Mouse (Mus musculus) intestine, embryonic 16.5 days (tissue): Measurements from ENCODE around the gene Pkd1. TPM values are rescaled to one million over a fixed set of nuclear protein-coding genes. Genes with fewer than 3 reads are reported as not detected.

Experiments
- ATAC-seq: fragments of 200-750 bp; cut with Nextera tagmentation; 2 replicates; pipeline ENCODE4 v1.8.0; 2017; ENCODE audit warnings: moderate TSS enrichment, moderate library complexity
- H3K27ac ChIP-seq: fragments of 300-500 bp; sonication (generic); 2 replicates; pipeline ENCODE4 v1.5.1; 2014; ENCODE audit warnings: mild to moderate bottlenecking, low read length
- H3K27me3 ChIP-seq: fragments of 300-500 bp; sonication (generic); replicated peaks from 2 replicates; pipeline ENCODE4 v1.6.1; 2014; ENCODE audit warnings: low read length, control low read depth, mixed read lengths; ENCODE audit not compliant: control insufficient read depth, insufficient read depth
- H3K36me3 ChIP-seq: fragments of 300-500 bp; sonication (generic); 2 replicates; pipeline ENCODE4 v1.6.1; 2014; ENCODE audit warnings: low read length, control low read depth; ENCODE audit not compliant: control insufficient read depth, insufficient read depth
- H3K4me1 ChIP-seq: fragments of 300-500 bp; sonication (generic); 2 replicates; pipeline ENCODE4 v1.6.1; 2014; ENCODE audit warnings: low read length, control low read depth, mixed read lengths; ENCODE audit not compliant: control insufficient read depth, insufficient read depth
- H3K4me2 ChIP-seq: fragments of 300-500 bp; sonication (generic); 2 replicates; pipeline ENCODE4 v1.6.1; 2014; ENCODE audit warnings: low read depth, low read length, control low read depth
- H3K4me3 ChIP-seq: fragments of 300-500 bp; sonication (generic); 2 replicates; pipeline ENCODE4 v1.5.1; 2014; ENCODE audit warnings: mild to moderate bottlenecking, low read length
- H3K9ac ChIP-seq: fragments of 300-500 bp; sonication (generic); 2 replicates; pipeline ENCODE4 v1.6.1; 2014; ENCODE audit warnings: low read depth, low read length
- H3K9me3 ChIP-seq: fragments of 300-500 bp; sonication (generic); 2 replicates; pipeline ENCODE4 v1.6.1; 2016; ENCODE audit warnings: low read length, control low read depth; ENCODE audit not compliant: control insufficient read depth
- WGBS: fragments of 180-500 bp; shearing (Covaris S2); extraction: QIAGEN DNeasy Blood & Tissue Kit; methylation state at CpG from one replicate; pipeline ENCODE4 v1.1.7; 2014; 5-methylcytosine and 5-hydroxymethylcytosine counted together
- polyA plus RNA-seq: library from polyadenylated mRNA; unstranded; fragments of >200 nt; fragmentation: Nextera tagmentation; extraction: Ambion mirVana; gene quantifications from 2 replicates; pipeline ENCODE4 v1.2.1, GENCODE M21; 2015

Pkd1 gene
- polyA plus RNA-seq, 1 experiment from 2014 or later = 13.5 TPM

DNA sequence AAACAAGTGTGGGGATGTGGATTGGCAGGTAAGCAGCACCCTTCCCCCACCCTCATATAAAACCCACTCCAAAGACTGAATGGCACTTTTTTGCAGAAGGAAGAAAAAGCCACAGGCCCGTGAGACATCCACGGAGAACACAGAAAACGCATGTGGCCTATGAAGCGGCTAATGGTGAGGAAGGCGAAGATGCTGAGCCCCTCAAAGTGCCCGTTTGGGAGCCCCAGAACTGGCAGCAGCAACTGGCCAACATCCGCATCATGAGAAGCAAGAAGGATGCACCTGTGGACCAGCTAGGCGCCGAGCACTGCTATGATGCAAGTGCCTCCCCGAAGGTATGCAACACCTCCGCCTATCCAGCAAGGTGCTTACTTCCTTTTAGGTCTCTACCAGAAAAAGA lies 84.2 kb downstream of the Pkd1 start:
- WGBS = 94% methylated on average over 11 of the region's 11 CpGs
- H3K9me3 ChIP-seq = no peaks in the 10 kb centered on the region
- no peaks in the 10 kb centered on the region for H3K27me3 ChIP-seq
- H3K4me3 ChIP-seq = no peak overlapping the region
- H3K4me1 ChIP-seq = peaks cover 18% of the 10 kb centered on the region; the same call in 1 of the 2 replicates
- H3K36me3 ChIP-seq = no peaks in the 10 kb centered on the region; the same call in 1 of the 2 replicates
- H3K4me2 ChIP-seq = no peak overlapping the region
- H3K9ac ChIP-seq = 0 out of 2 replicates have a peak overlapping the region, but pooled peaks have one; percentile 10
- ATAC-seq = no peak
- H3K27ac ChIP-seq = no peak overlapping the region

DNA sequence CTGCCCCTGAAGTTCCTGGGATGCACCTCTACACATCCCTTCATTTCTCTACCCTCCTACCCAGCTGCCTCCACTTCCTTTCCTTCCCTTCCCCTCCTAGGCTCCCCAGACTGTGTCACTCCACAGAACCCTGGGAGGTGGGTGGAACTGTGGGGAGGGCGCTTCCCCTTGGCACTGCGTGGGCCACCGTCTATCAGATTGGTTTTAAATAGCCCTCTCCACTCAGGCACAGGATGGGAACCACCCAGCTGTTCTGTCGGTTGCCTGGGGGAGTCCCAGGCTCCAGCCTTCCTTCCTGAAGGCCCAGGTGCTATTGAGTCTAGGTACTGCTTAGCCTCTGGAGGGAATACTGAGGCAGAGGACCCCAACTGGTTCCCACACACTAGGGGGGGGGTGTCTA lies 85.4 kb downstream of the Pkd1 start:
- WGBS = 80% methylated on average over 4 of the region's 4 CpGs
- Histone ChIP-seq H3K9ac (no peak overlapping the region), H3K4me2 (no peak overlapping the region), H3K27me3 (no peaks in the 10 kb centered on the region), H3K4me3 (no peak overlapping the region), H3K4me1 (peaks cover 27% of the 10 kb centered on the region; the same call in 1 of the 2 replicates), H3K9me3 (no peaks in the 10 kb centered on the region), H3K36me3 (no peaks in the 10 kb centered on the region), H3K27ac (no peak overlapping the region)
- no peak for ATAC-seq

DNA sequence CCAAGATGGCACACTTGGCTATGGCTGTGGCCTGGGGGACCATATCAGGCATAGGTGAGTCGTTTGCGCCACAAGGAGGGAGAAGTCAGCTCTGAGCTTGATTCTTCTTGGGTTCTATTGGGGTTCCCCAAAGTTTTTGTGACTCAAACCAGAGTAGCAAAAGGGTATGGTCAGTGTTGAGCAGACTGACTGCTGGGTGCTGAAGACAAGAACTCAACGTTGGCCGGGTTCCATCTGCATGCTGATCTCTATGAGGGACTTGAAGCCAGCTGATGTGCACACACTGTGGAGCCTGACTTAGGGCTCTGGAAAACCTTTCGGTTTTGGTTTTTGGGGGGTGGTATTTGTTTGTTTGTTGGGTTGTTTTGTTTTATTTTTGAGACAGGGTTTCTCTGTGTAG lies 86.1 kb downstream of the Pkd1 start:
- no peaks in the 10 kb centered on the region for H3K27me3 ChIP-seq
- no peak overlapping the region for H3K4me3 ChIP-seq
- no peak for ATAC-seq
- H3K9me3 ChIP-seq = no peaks in the 10 kb centered on the region
- H3K4me1 ChIP-seq = peaks cover 27% of the 10 kb centered on the region; the same call in 1 of the 2 replicates
- H3K27ac ChIP-seq = no peak overlapping the region
- no peak overlapping the region for H3K4me2 ChIP-seq
- no peaks in the 10 kb centered on the region for H3K36me3 ChIP-seq
- 89% methylated on average over 5 of the region's 5 CpGs for WGBS
- no peak overlapping the region for H3K9ac ChIP-seq

DNA sequence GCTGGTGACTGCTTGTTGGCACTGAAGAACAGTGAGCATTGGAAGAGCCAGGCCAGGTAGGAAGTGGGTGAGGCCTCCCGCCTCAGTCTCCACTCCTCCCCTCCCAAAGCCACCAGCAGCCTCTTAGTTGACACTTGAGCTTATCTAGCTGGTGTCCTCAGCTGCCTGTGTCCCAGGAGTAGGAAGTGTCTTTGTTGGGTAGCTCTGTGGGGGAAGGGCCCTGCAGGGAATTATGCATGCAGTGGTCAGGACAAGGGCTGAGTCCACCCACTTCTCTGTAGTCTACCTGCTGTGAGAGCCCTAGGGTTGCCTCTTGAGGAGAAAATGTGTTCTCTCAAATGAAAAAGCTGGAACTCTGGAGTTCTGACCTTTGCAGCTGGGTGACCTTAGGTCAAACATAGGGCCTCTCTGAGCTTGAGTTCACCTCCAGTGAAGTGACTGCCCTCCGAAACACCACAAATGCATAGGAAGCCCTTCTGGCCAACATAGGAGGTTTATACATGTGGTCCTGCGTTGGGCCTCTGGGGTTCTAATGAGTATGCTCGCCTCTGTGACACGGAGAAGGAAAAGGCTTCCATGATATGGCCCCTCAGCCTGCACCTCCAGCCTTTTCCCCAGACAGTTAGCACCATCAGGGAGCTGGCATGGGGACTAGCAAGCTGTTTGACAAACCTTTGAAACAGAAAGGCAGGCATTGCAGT lies 87.3 kb downstream of the Pkd1 start:
- Histone ChIP-seq H3K27me3 (no peaks in the 10 kb centered on the region), H3K9ac (no peak overlapping the region)
- no peak for ATAC-seq

DNA sequence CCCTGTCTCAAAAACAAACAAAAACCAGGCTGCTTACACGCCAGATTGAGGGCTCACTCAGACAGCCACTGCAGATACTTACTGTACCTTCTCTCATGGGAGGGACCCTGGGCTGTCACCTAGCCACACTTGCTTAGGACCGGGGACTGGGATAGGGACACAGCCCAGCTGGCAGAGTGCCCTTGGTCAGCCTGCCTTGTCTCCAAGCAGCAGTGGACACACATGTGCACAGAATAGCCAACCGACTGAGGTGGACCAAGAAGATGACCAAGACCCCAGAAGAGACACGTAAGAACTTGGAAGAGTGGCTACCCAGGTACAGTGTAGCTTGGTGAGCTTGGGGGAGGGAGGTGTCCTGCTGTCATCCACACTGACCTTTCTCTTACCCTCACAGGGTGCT lies 88.6 kb downstream of the Pkd1 start:
- 93% methylated on average over 4 of the region's 4 CpGs for WGBS
- no peak for ATAC-seq
- Histone ChIP-seq H3K27me3 (no peaks in the 10 kb centered on the region), H3K36me3 (no peaks in the 10 kb centered on the region), H3K9me3 (no peaks in the 10 kb centered on the region), H3K4me3 (no peak overlapping the region), H3K4me2 (no peak overlapping the region), H3K4me1 (peaks cover 19% of the 10 kb centered on the region; the same call in 1 of the 2 replicates), H3K27ac (peak overlapping the region; percentile 62), H3K9ac (no peak overlapping the region)

More for the DNA sequence above, 87.3 kb downstream of the Pkd1 start:
- Histone ChIP-seq H3K36me3 (no peaks in the 10 kb centered on the region), H3K27ac (no peak overlapping the region), H3K9me3 (no peaks in the 10 kb centered on the region), H3K4me3 (no peak overlapping the region), H3K4me2 (no peak overlapping the region), H3K4me1 (peaks cover 22% of the 10 kb centered on the region; the same call in 1 of the 2 replicates)
- 73% methylated on average over 5 of the region's 5 CpGs for WGBS

DNA sequence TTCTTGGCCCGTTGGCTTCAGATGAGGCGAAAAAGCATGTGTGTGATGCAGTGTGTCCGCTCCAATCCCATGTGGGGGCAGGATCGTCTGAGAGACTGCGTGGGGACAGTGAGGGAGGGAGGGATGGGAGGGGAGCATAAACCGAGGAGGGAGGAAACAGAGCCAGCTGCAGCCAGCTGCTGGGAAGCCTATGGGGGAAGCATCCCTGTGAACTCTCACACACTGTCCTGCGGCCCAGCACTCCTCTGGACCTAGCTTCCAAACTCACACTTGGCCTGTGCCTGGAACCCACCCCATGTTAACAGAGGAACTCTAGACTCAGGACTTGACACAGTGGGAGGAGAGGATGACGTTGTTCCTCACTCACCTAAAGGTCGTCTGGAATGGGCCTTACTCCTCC lies 89.2 kb downstream of the Pkd1 start:
- Histone ChIP-seq H3K27me3 (no peaks in the 10 kb centered on the region), H3K36me3 (no peaks in the 10 kb centered on the region), H3K4me3 (no peak overlapping the region), H3K9ac (0 out of 2 replicates have a peak overlapping the region, but pooled peaks have one; percentile 33), H3K4me1 (peaks cover 16% of the 10 kb centered on the region; the same call in 1 of the 2 replicates), H3K9me3 (no peaks in the 10 kb centered on the region), H3K27ac (peak overlapping the region; percentile 89), H3K4me2 (no peak overlapping the region)
- WGBS = 47% methylated on average over 9 of the region's 9 CpGs
- peak; percentile 86 for ATAC-seq

DNA sequence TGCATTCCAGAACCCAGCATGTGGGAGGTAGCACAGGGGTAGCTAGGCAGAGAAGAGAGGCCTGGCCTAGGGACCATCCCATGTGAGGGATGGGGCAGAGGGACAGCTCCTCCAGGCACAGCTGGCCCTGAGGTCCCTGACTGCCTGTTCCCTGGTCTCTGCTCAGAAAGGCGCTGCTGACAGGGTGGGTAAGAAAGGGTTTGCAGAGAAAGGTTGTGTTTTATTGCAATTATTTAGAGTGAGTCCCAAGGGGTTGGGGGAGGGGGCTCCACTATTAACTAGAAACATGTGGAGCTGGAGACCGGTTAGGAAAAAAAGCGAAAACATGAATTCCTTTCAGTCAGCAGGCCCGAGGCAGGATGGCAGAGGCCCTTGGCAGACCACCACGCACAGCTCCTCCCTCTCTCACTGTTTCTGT lies 89.9 kb downstream of the Pkd1 start:
- no peak for ATAC-seq
- no peak overlapping the region for H3K4me2 ChIP-seq
- no peak overlapping the region for H3K4me3 ChIP-seq
- peak overlapping the region; percentile 33; the same call in 1 of the 2 replicates for H3K9ac ChIP-seq
- no peaks in the 10 kb centered on the region for H3K27me3 ChIP-seq
- 65% methylated on average over 5 of the region's 5 CpGs for WGBS
- peaks cover 23% of the 10 kb centered on the region for H3K4me1 ChIP-seq
- H3K9me3 ChIP-seq = no peaks in the 10 kb centered on the region
- peak overlapping the region; percentile 89 for H3K27ac ChIP-seq
- H3K36me3 ChIP-seq = no peaks in the 10 kb centered on the region

DNA sequence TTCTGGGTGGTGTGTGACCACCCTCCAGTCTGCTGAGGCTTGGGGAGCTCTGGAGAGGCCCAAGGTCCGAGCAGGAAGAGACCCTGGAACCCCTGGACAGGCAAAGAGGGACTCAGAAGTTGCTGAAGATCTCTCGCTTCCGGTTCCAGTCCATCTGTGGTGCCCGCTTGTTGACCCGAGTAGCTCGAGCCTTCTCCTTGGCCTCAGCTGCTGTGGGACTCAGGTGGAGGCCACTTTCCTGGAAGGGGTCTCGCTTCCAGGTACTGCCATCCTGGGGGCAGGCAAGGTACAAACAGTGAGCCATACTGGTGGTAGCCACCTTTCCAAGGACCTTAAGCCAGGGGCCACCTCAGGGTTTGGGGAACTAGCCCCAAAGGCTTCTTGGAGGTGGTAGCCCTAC lies 90.5 kb downstream of the Pkd1 start:
- WGBS = 89% methylated on average over 7 of the region's 7 CpGs
- peak overlapping the region; percentile 33; the same call in 1 of the 2 replicates for H3K9ac ChIP-seq

DNA sequence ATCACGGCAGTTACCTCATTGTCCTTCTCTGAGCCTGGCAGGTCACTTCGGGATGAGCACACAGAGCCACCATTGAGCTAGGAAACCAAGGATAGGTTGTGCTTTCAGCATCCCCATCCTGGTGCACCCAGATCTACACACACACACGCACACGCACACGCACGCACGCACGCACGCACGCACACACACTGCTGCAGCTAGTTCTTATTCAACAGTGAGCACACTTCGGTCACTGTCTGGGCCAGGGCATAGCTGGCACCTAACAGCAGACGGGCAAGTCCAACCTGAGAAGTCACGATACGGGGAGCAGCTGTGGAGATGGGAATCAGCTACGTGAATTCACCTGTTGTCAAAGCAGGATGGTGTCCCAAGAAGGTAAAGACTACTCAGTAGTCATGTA lies 90.9 kb downstream of the Pkd1 start:
- WGBS = 94% methylated on average over 15 of the region's 15 CpGs
- Histone ChIP-seq H3K9me3 (no peaks in the 10 kb centered on the region), H3K27me3 (no peaks in the 10 kb centered on the region), H3K4me1 (peaks cover 33% of the 10 kb centered on the region), H3K27ac (peak overlapping the region; percentile 89; the same call in 1 of the 2 replicates), H3K36me3 (no peaks in the 10 kb centered on the region), H3K4me2 (no peak overlapping the region), H3K4me3 (no peak overlapping the region), H3K9ac (no peak overlapping the region)
- no peak for ATAC-seq

More for the DNA sequence above, 90.5 kb downstream of the Pkd1 start:
- H3K9me3 ChIP-seq = no peaks in the 10 kb centered on the region
- H3K4me3 ChIP-seq = no peak overlapping the region
- H3K4me2 ChIP-seq = no peak overlapping the region
- H3K4me1 ChIP-seq = peaks cover 28% of the 10 kb centered on the region
- no peak for ATAC-seq
- H3K27me3 ChIP-seq = no peaks in the 10 kb centered on the region
- H3K36me3 ChIP-seq = no peaks in the 10 kb centered on the region
- H3K27ac ChIP-seq = peak overlapping the region; percentile 89
